Mouse (Mus musculus) adrenal gland, adult (tissue): ENCODE measurements around the gene Mcoln2.
"Not testable (repeated sequence)": the region's sequence is repeated elsewhere in the genome, so short reads cannot be mapped to it uniquely, and the experiment has no call there.

ENCODE experiments used
- DNase-seq, 2 experiments: peaks; one replicate each; pipeline ENCODE4 v3.0.0; 2022 to 2023; ENCODE audit warnings: low spot score in 1 of 2; ENCODE audit not compliant: inconsistent age in 2 of 2

Gene Mcoln2

GRCm38 (mm10) chr3:146180986-146181385, 31.4 kb downstream of the Mcoln2 start:
- DNase-seq: peak; percentile 53 to 79

GRCm38 (mm10) chr3:146184992-146185657, 35.5 kb downstream of the Mcoln2 start:
- DNase-seq: peak; percentile 68 to 90

- DNase-seq: no peak
Observed at GRCm38 (mm10) chr3:146186033-146186432, 36.4 kb downstream of the Mcoln2 start.

GRCm38 (mm10) chr3:146189933-146190332, 40.3 kb downstream of the Mcoln2 start:
- no peak for DNase-seq

GRCm38 (mm10) chr3:146192507-146192906, 42.9 kb downstream of the Mcoln2 start:
- DNase-seq: no peak

- DNase-seq: no peak
Observed at GRCm38 (mm10) chr3:146195153-146195552, 45.5 kb downstream of the Mcoln2 start.

GRCm38 (mm10) chr3:146196301-146196700, 46.7 kb downstream of the Mcoln2 start:
- no peak for DNase-seq

- no peak for DNase-seq
Observed at GRCm38 (mm10) chr3:146196780-146197743, 47.4 kb downstream of the Mcoln2 start.

- no peak for DNase-seq
Observed at GRCm38 (mm10) chr3:146197785-146198184, 48.2 kb downstream of the Mcoln2 start.

- DNase-seq: no peak
Observed at GRCm38 (mm10) chr3:146198803-146199481, 49.3 kb downstream of the Mcoln2 start.

- DNase-seq: no peak
Observed at GRCm38 (mm10) chr3:146199486-146199885, 49.9 kb downstream of the Mcoln2 start.

- DNase-seq: no peak
Observed at GRCm38 (mm10) chr3:146204375-146204774, 54.7 kb downstream of the Mcoln2 start.

GRCm38 (mm10) chr3:146205305-146205704, 55.7 kb downstream of the Mcoln2 start:
- DNase-seq: no peak

- DNase-seq: no peak
Observed at GRCm38 (mm10) chr3:146206635-146207034, 57.0 kb downstream of the Mcoln2 start.

GRCm38 (mm10) chr3:146207440-146207839, 57.8 kb downstream of the Mcoln2 start:
- DNase-seq: no peak

GRCm38 (mm10) chr3:146209759-146210158, 60.1 kb downstream of the Mcoln2 start:
- not testable (repeated sequence) for DNase-seq

- no peak for DNase-seq
Observed at GRCm38 (mm10) chr3:146211141-146211747, 61.6 kb downstream of the Mcoln2 start.

GRCm38 (mm10) chr3:146211964-146212363, 62.3 kb downstream of the Mcoln2 start:
- DNase-seq: no peak

GRCm38 (mm10) chr3:146213336-146213735, 63.7 kb downstream of the Mcoln2 start:
- DNase-seq: no peak

- no peak for DNase-seq
Observed at GRCm38 (mm10) chr3:146216561-146216960, 66.9 kb downstream of the Mcoln2 start.
